Mouse (Mus musculus) embryonic stem cell, embryonic (primary cell): ENCODE results near the gene Emc9.

Source experiments
- CTCF ChIA-PET, 4 experiments: fragments of 300-600 bp in 2 of 4; fragments of 350-600 bp in 2 of 4; sonication (Branson Sonifier 250); formaldehyde crosslinking; loops; one replicate each; lab custom pipeline; 2022; ENCODE audit warnings: inconsistent platforms in 2 of 4; lab: Charles Lee
- POLR2A ChIA-PET, 4 experiments: fragments of 300-600 bp in 2 of 4; fragments of 350-600 bp in 2 of 4; sonication (Branson Sonifier 250); formaldehyde crosslinking; loops; one replicate each; lab custom pipeline; 2022; ENCODE audit warnings: antibody characterized with exemption in 4 of 4, inconsistent platforms in 1 of 4; lab: Charles Lee

The Emc9 gene

DNA sequence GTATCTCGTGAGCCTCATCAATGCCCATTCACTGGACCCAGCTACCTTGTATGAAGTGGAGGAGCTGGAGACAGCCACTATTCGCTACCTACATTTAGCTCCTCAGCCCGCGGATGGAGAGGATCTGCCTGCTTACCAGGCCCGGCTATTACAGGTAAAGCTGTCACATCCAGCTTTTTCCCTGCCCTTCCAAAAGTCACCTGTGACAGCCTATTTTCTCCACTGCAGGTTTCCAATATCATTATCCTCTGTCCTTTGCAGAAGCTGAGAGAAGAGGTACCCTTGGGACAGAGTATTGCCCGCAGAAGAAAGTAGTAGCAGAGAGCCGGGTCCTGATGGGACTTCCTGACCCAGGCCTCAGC lies 18.1 kb upstream of the Emc9 start, which contains the start of gene Irf9:
Irf9 (plus strand) TSS at position 301 of the 362 bp plus-strand sequence.
- ChIA-PET CTCF (no interaction called here), POLR2A (interaction anchor here in 3 of 4 experiments (0.6 to 5.6 kb wide), 9 partner anchors 12 to 1370 kb away, joined by 3 to 53 read pairs (median 10); partner anchors contain the start of genes Rnf31 (in 3 of the 3), Psme2 (in 2 of the 3), A730061H03Rik (in 1 of the 3) and Dcaf11 (in 1 of the 3))

DNA sequence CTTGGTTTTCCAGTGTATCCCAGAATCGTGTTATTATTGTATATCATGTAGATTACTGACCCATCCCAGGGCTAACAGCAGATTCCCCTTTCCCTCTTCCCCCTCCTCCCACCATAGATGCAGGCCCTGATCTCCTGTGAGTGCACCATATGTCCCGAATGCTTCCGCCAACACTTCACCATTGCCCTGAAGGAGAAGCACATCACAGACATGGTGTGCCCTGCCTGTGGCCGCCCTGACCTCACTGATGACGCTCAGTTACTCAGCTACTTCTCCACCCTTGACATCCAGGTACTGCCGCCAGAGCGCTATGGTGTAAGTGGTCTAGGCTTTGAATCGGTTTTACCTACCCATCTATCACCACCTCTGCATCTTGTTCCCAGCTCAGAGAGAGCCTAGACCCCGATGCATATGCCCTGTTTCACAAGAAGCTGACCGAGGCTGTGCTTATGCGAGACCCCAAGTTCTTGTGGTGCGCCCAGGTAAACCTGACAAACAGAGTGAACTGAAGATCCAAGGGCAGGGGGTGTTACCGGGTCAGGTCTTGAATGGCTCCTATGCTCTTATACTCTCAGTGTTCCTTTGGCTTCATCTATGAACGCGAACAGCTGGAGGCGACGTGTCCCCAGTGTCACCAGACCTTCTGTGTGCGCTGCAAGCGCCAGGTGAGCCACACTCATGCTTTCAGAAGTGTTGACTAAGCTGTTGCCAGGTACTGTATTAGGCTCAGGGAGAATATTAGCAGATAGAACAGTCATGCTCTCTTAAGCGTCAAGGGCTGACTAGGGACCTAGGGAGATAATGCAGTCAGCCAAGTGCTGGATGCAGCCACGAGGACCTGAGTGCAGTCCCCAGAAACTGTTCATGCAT lies 13.7 kb upstream of the Emc9 start:
- CTCF ChIA-PET, result interaction anchor here in 1 of 4 experiments (0.5 kb wide), 1 partner anchor 121 kb away, joined by 3 read pairs; no protein-coding TSS in a partner anchor
- POLR2A ChIA-PET, result interaction anchor here in 1 of 4 experiments (0.7 kb wide), 1 partner anchor 162 kb away, joined by 4 read pairs; no protein-coding TSS in a partner anchor

DNA sequence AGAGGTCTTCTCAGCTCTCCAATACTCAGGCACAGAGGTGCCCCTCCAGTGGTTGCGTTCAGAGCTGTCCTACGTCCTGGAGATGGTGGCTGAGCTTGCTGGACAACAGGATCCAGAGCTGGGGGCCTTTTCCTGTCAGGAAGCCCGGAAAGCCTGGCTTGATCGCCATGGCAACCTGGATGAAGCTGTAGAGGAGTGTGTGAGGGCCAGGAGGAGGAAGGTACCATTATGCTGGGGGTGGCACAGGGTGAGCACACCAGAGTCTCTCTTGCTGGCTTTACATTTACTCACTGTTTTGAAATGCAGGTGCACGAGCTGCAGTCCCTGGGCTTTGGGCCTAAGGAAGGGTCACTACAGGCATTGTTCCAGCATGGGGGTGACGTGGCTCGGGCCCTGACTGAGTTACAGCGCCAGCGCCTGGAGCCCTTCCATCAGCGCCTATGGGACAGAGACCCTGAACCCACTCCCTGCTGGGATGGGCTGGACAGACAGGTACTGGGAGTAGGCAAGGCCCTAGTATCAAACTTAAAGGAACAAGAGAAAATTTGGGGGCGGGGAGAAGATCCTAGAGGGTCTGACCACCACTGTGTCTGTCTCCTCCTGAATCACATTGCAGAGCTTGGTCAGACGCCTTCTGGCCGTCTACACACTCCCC lies 11.1 kb upstream of the Emc9 start:
- ChIA-PET CTCF (interaction anchor here in 1 of 4 experiments (0.9 kb wide), 1 partner anchor 40 kb away, joined by 3 read pairs; the partner anchor contains the start of gene Ipo4), POLR2A (interaction anchor here in 2 of 4 experiments (1.0 to 7.7 kb wide), 7 partner anchors 11 to 116 kb away, joined by 3 to 85 read pairs (median 6); partner anchors contain the start of genes A730061H03Rik (in 1 of the 2), Dcaf11 (in 1 of the 2), Emc9 (in 1 of the 2) and Fitm1 (in 1 of the 2))

DNA sequence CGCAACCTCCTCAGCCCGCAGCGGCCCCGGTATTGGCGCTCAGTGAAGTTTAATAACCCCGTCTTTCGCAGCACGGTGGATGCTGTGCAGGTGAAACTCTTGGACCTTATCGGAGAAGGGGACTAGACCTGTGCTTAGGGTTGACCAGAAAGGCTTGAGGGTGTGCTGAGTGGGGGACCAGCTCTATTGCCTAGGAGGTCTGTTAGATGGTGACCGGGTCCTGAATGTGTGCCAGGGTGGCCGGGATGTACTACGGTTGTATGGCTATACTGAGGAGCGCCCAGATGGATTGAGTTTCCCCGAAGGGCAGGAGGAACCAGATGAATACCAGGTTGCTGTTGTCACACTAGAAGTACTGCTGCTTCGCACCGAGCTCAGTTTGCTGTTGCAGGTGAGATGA lies 7.1 kb upstream of the Emc9 start:
- POLR2A ChIA-PET, result interaction anchor here in 3 of 4 experiments (0.6 to 7.7 kb wide), 41 partner anchors 9 to 577 kb away, joined by 3 to 88 read pairs (median 11); partner anchors contain the start of genes A730061H03Rik (in 3 of the 3), Dcaf11 (in 3 of the 3), Irf9 (in 3 of the 3) and Psme1 (in 3 of the 3)
- CTCF ChIA-PET, result interaction anchor here in 3 of 4 experiments (0.6 to 2.2 kb wide), 11 partner anchors 10 to 950 kb away, joined by 3 to 18 read pairs (median 3); partner anchors contain the start of genes A730061H03Rik (in 1 of the 3), Dcaf11 (in 1 of the 3), Psme1 (in 1 of the 3) and Rec8 (in 1 of the 3)

DNA sequence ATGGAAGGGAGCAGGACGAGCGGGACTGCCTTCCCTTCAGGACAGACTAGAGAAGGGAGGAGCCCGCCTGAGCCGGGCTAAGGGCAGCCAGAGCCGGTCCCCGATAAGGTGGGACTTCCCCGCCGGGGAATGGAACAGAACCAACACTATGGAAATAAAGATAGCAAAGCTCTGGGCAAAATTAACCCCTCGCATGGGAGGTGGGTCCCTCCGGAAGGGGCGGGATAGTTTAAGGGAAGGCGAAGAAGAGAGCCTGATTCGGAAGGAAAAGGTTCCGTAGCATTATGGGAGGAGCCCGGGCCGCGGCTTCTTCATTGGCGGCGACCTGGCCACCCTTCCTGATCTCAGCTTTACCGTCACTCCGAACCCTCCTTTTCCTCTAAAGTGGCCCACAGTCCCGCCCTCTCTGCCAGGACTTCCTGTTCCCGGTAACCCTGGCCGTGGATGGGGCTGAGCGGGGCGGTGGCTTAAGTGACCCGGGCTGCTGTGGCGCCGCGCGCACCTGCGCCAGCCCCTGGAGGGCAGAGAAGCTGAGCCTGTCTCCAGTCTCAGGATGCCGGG lies 6.3 kb upstream of the Emc9 start, which contains the start of gene Rnf31:
Rnf31 (plus strand) TSS at position 378 of the 561 bp plus-strand sequence.
- CTCF ChIA-PET, result interaction anchor here in 3 of 4 experiments (0.6 to 2.2 kb wide), 32 partner anchors 10 to 950 kb away, joined by 3 to 18 read pairs (median 4); partner anchors contain the start of genes Dhrs4 (in 2 of the 3), Mdp1 (in 2 of the 3), Rec8 (in 2 of the 3) and A730061H03Rik (in 1 of the 3)
- POLR2A ChIA-PET, result interaction anchor here (0.6 to 7.7 kb wide), 86 partner anchors 9 to 1007 kb away, joined by 3 to 88 read pairs (median 5); partner anchors contain the start of genes Gmpr2 (in 4 of the 4), Nedd8 (in 4 of the 4), A730061H03Rik (in 3 of the 4) and Dcaf11 (in 3 of the 4)

DNA sequence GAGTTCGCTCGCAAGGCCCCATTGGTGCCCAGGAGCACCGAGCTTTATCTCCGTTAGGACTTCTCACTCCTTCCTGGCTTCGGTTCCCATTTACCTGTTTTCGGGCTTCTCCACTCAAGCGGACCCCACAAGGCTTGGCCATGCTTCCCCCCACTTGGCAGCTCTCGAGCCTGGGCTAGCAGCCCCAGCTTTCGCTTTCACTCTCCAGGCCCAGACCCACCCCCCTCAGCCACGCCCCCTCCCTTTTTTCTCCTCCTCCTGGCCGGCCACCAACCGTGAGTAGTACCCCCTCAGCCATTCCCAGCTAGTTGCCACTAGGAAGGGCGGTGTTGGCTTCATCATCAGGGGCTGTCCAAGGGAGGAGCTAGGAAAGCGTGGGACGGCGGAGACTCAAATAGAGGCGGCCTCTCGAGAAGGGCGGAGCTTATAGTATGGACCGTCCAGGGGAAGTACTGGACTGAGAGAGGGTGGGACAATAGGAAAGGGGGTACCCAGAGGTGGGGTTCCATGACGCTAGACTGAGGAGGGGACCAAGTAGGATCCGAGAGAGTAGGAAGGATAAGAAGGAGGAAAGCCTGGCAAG lies 5.7 kb upstream of the Emc9 start, which contains the start of gene Psme2:
Psme2 (minus strand) TSS at position 366 of the 583 bp plus-strand sequence.
- ChIA-PET CTCF (interaction anchor here (0.6 to 2.2 kb wide), 35 partner anchors 10 to 940 kb away, joined by 3 to 18 read pairs (median 4); partner anchors contain the start of genes Dhrs4 (in 2 of the 4), Mdp1 (in 2 of the 4), Rec8 (in 2 of the 4) and A730061H03Rik (in 1 of the 4)), POLR2A (interaction anchor here (0.5 to 7.7 kb wide), 89 partner anchors 9 to 1008 kb away, joined by 3 to 88 read pairs (median 5); partner anchors contain the start of genes Gmpr2 (in 4 of the 4), Nedd8 (in 4 of the 4), A730061H03Rik (in 3 of the 4) and Dcaf11 (in 3 of the 4))

DNA sequence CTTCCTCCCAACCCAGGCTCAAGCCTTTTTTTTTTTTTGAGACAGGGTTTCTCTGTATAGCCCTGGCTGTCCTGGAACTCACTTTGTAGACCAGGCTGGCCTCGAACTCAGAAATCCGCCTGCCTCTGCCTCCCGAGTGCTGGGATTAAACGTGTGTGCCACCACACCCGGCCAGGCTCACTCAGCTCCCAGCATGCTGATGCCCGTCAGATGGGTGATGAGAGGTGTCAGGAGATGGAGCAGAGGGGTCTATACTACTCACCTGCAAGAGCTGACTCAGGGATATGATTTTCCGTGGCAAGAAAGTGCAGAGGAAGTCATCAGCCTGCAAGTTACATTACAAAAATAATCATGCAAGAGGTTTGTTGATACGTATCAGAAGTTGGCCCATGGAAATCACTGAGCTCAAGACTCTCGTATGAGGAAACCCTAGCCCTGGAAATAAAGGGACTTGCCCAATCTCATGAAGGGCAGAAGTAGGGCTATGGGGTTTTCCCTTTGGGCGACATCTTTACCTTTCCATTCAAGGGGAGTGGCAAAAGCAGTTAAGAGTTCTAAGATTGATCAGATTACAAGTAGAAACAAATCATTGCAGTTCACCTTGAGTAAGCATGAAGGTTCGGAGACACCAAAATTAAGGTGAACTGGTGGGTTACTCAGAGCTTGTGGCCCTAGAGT lies 4.8 kb upstream of the Emc9 start:
- ChIA-PET POLR2A (interaction anchor here in 3 of 4 experiments (0.5 to 7.7 kb wide), 40 partner anchors 10 to 575 kb away, joined by 3 to 88 read pairs (median 12); partner anchors contain the start of genes A730061H03Rik (in 3 of the 3), Dcaf11 (in 3 of the 3), Gmpr2 (in 3 of the 3) and Nedd8 (in 3 of the 3)), CTCF (interaction anchor here in 3 of 4 experiments (0.6 to 2.2 kb wide), 11 partner anchors 9 to 575 kb away, joined by 3 to 18 read pairs (median 5); partner anchors contain the start of genes A730061H03Rik (in 1 of the 3), Dcaf11 (in 1 of the 3), Mdp1 (in 1 of the 3) and Ngdn (in 1 of the 3))

DNA sequence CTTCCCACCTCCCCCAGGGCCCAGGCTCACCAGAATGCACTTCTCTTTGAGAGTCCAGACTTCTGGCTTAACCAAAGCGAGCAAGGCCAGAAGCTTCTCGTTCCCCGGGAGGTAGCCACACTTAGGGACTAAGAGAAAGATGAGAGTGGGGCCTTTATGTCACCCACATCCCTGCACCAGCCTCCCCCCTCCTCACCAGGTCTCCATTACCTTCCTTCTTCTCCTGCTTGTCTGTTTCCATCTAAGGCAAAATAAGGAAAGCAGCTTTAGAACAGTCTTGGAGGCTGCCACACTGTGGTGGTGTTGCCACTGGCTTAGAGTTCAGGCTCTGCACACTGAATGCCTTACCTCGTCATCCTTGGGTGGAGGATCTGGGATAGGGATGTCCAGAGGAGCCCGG lies 4.2 kb upstream of the Emc9 start:
- POLR2A ChIA-PET, result interaction anchor here in 3 of 4 experiments (1.5 to 7.7 kb wide), 6 partner anchors 12 to 83 kb away, joined by 3 to 85 read pairs (median 15); partner anchors contain the start of genes Fitm1 (in 2 of the 3), Psme1 (in 2 of the 3), Gmpr2 (in 1 of the 3) and Ipo4 (in 1 of the 3)

DNA sequence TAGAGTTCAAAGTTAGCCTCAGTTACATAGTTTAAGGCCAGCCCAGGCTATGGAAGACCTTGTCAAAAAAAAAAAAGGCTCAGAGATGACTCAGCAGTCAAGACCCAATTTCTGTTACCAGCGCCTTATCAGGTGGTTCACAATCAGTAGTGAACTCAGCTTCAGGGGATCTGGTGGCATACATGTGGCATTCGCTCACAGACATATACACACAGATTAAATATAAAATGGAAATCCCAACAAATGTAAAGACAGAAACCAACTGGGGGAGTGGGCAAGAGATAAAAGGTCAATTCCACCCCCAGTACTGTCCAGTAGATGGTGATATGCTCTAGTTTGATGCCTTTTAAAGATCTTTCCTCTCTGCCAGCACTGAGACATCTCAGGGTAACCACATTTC lies 1.0 kb upstream of the Emc9 start:
- CTCF ChIA-PET, result no interaction called here

More for the DNA sequence above, 4.2 kb upstream of the Emc9 start:
- CTCF ChIA-PET, result no interaction called here

DNA sequence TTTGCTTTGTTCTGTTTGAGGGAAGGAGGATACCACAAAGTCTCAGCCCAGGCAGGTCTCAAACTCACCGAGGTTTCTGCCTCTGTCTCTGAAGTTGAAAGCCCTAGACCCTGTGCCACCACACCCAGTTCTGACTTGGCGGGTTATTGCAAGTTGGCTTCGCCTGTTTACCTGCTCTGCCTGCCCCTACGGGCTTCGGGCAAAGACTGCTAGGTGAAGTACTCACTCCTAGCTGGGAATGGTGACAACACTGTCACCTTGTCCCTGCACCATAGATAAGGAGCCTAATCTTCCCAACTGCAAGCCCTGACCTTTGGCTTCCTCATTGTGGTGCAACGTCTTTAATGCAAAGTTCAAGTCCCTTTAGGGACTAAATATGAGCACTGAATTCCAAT lies 461 bp upstream of the Emc9 start:
- ChIA-PET CTCF (interaction anchor here in 3 of 4 experiments (0.5 to 1.6 kb wide), 7 partner anchors 10 to 35 kb away, joined by 3 to 6 read pairs (median 3); partner anchors contain the start of genes A730061H03Rik (in 1 of the 3) and Fitm1 (in 1 of the 3)), POLR2A (interaction anchor here in 3 of 4 experiments (0.6 to 3.5 kb wide), 29 partner anchors 10 to 692 kb away, joined by 3 to 29 read pairs (median 5); partner anchors contain the start of genes A730061H03Rik (in 3 of the 3), Pck2 (in 3 of the 3), Dcaf11 (in 2 of the 3) and Cbln3 (in 1 of the 3))

More for the DNA sequence above, 1.0 kb upstream of the Emc9 start:
- POLR2A ChIA-PET, result interaction anchor here in 3 of 4 experiments (1.3 to 2.1 kb wide), 5 partner anchors 10 to 49 kb away, joined by 4 to 12 read pairs (median 7); partner anchors contain the start of genes A730061H03Rik (in 1 of the 3), Dcaf11 (in 1 of the 3), Fitm1 (in 1 of the 3) and Ipo4 (in 1 of the 3)

DNA sequence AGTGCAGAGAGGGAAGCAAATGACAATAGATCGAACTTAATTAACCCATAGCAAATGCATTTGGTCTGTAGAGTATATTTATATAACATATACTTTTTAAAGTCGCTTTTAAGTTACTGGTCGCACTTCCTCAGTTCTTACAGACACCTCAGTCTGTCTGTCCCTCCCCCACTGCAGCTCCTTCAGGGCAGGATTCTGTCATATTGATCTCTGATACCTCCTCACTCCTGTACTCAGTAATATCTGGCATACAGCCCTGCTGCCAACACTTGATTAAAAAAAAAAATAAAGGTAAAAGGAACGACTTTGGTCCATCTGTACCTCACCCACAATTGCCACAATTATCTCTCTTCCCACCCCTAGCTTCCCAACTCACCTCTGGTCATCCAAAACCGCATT lies 800 bp downstream of the Emc9 start:
- ChIA-PET POLR2A (interaction anchor here (0.5 to 3.5 kb wide), 15 partner anchors 8 to 299 kb away, joined by 3 to 29 read pairs (median 4); partner anchors contain the start of genes A730061H03Rik (in 2 of the 4), Dcaf11 (in 2 of the 4), Fitm1 (in 2 of the 4) and Pck2 (in 2 of the 4)), CTCF (interaction anchor here in 3 of 4 experiments (0.6 to 1.9 kb wide), 6 partner anchors 17 to 178 kb away, joined by 3 to 6 read pairs (median 4); no protein-coding TSS in a partner anchor)

DNA sequence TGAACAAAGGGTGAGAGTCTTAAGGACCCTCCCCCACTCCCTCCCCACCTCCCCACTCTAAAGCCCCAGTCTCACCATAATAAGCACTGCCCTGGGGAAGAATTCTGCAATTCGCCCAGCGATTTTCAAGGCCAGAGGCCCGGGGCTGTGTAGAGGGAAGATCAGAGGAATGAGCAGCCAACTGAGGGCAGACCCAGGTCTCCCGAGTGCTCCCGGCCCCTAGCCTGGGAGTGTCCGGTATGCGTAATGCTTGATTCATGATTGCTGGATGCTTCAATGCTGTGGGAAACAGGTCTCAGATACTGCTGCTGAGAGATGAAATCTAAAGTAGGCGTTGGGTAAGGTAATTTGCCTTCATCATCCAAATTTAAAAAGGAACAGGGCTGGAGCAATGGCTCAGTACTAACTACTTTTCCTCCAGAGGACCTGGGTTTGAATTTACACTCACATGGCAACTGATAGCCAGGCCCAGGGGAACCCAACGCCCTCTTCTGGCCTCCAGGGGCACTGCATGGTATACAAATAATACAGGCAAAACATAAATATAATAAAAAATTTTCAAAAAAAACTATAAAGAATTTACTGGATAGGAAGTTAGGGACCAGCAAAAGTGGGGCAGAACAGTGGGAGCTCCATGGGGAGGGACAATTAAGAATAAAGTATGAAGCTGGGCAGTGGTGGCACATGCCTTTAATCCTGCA lies 3.0 kb downstream of the Emc9 start:
- POLR2A ChIA-PET, result interaction anchor here in 2 of 4 experiments (0.8 to 3.5 kb wide), 3 partner anchors 9 to 22 kb away, joined by 3 to 29 read pairs (median 8); partner anchors contain the start of genes A730061H03Rik (in 2 of the 2), Dcaf11 (in 1 of the 2) and Psme2 (in 1 of the 2)
- CTCF ChIA-PET, result interaction anchor here in 2 of 4 experiments (0.7 to 1.9 kb wide), 3 partner anchors 9 to 85 kb away, joined by 3 to 6 read pairs (median 6); partner anchors contain the start of genes Psme2 (in 1 of the 2) and Rnf31 (in 1 of the 2)

DNA sequence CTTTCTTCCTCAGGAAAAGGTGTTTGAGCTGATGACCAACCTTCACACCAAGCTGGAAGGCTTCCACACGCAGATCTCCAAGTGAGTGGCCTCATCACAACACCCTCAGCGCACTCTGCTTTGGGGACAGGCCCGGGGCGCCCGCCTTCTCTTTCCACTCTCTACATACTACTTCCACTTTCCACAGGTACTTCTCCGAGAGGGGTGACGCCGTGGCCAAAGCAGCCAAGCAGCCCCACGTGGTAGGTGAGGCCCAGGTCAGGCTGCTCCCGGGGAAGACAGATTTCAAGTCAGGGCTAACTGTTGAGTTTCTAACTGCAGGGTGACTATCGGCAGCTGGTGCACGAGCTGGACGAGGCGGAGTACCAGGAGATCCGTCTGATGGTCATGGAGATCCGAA lies 4.4 kb downstream of the Emc9 start:
- CTCF ChIA-PET, result interaction anchor here in 3 of 4 experiments (0.8 to 1.9 kb wide), 4 partner anchors 10 to 646 kb away, joined by 3 to 6 read pairs (median 4); partner anchors contain the start of genes Psme2 (in 2 of the 3), A730061H03Rik (in 1 of the 3) and Rnf31 (in 1 of the 3)
- POLR2A ChIA-PET, result interaction anchor here in 3 of 4 experiments (0.6 to 8.0 kb wide), 11 partner anchors 10 to 1825 kb away, joined by 3 to 92 read pairs (median 4); partner anchors contain the start of genes Psme2 (in 3 of the 3), Rnf31 (in 3 of the 3), A730061H03Rik (in 2 of the 3) and Dcaf11 (in 2 of the 3)
